Mouse (Mus musculus) central nervous system, embryonic 11.5 days (tissue): Measurements from ENCODE around the gene Tas2r107. TPM values are rescaled to one million over a fixed set of nuclear protein-coding genes. Genes with fewer than 3 reads are reported as not detected.

ENCODE experiments used
- polyA plus RNA-seq: library from polyadenylated mRNA; depleted of rRNA; stranded (reverse); fragments of >200 nt; gene quantifications from 2 replicates; pipeline ENCODE4 v1.2.3, GENCODE M21; 2012; rRNA removed

The Tas2r107 gene
- polyA plus RNA-seq = not detected in 2 replicates

DNA sequence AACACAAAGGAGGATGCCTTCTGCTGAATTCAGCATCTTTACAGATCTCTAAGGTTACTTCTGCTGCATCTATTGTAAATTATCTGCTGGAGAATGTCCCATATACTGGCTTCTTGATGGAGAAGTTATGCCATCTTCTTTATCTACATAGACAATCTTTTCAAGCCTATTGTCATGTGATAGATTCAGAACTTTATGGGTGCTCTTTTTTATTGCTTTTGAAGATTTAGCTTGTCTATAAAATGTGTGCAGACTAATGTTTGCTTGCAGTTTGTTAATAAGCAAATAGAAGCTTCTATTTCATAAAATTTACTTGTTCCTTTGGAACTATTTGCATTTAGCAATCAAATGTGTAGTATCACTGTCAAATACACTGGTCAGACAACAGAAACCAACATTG is at the start of gene Tas2r107:
Tas2r107 (minus strand) TSS at position 101 of the 400 bp plus-strand sequence.

DNA sequence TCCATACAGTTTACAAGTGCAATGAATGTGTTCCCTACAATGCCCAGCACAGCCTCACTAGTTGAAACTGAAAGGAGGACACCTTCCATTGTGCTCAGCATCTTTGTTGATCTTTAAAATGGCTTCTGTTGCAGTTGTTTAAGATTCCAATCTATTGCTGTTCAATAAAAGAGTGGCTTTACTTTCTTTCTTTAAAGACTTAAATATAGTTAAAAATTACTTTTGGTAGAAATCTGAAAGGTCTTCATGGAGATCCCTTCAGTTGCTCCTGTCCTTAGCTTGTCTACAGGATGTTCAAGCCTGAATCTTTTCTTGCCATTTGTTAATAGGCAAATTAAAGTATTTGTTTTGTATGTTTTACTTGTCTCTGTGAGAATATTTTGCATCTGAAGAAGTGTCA is 30.0 kb upstream of the Tas2r107 start, which contains the start of gene Tas2r114:
Tas2r114 (minus strand) TSS at position 101 of the 400 bp plus-strand sequence.

DNA sequence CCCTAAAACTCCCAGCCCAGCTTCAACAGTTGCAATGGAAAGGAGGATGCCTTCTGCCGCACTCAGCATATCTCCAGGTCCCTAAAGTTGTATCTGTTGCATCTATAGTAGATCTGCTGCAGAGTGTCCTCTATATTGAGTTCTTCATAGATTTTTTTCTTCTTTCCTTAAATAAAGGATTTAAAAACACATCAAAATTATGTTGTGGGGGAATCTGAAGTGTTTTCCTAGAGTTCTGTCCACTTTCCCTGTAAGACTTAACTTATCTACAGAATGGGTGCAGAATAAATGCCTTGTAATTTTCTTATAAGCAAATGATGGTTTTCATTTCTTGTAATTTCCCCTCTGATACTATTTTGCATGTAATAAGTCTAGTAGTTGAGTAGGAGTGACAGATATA is 27.4 kb upstream of the Tas2r107 start, which contains the start of gene Tas2r105:
Tas2r105 (minus strand) TSS at position 101 of the 400 bp plus-strand sequence.

DNA sequence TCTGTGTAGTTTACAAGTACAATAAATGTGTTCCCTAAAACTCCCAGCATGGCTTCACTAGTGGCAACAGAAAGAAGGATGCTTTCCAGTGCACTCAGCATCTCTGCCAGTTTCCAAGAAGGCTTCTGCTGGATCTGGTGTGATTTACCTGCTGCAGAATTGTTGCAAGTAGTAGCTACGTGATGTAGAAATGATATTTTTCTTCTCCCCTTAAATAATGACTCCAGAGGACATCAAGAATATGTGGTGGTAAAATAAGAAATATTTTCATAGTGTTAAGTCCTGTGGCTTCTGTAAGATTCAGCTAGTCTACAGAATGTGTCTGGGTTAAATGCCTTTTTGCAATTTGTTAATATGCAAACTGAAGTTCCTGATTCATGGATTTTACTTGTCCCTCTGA is 25.7 kb upstream of the Tas2r107 start, which contains the start of gene Tas2r104:
Tas2r104 (minus strand) TSS at position 101 of the 400 bp plus-strand sequence.

DNA sequence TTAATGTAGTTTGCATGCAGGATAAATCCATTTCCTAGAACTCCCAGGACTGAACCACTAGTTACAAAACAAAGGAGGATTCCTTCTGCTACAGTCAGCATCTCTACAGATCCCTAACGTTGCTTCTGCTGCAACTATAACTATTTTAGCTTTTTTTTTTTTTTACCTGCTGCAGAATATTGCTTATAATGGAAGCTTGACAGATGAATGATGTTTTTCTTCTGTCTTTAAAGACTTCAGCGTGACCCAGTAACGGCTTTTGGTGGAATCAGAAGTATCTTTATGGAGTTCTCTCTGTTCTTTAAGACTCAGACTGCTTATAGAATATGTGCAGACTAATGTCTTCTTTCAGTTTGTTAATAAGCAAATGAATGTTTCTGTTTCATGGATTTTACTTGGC is 18.8 kb upstream of the Tas2r107 start, which contains the start of gene Tas2r106:
Tas2r106 (minus strand) TSS at position 101 of the 400 bp plus-strand sequence.

DNA sequence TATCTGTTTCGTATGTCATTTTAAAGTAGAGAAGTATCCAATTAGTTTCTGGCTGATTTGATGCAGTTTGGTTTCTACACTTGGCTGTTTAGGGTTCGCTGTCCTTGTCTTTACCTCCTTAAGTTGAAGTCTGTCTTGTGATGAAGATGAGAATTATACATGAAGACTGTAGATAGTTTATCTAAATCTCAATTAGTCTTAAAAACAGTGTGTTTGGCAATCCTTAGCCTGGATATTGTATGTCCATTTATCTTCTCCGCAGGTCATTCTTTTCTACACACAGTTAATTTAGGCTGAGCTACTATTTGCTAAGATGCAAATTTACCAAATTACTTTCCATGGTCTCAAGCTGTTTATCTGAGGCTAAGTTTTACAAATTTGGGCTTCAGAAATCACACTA is 29.1 kb downstream of the Tas2r107 start, which contains the start of gene Tas2r130:
Tas2r130 (minus strand) TSS at position 101 of the 400 bp plus-strand sequence.

Other genes starting within 250 kb of the Tas2r107 start
- gene 5430401F13Rik, start 173.7 kb downstream of the Tas2r107 start, polyA plus RNA-seq = not detected in 2 replicates
- not detected in 2 replicates for gene Gm6619, start 173.7 kb downstream of the Tas2r107 start, polyA plus RNA-seq
- gene Tas2r130, start 29.2 kb downstream of the Tas2r107 start, polyA plus RNA-seq = not detected in 2 replicates
- gene Tas2r106, start 18.7 kb upstream of the Tas2r107 start, polyA plus RNA-seq = not detected in 2 replicates
- gene Tas2r104, start 25.6 kb upstream of the Tas2r107 start, polyA plus RNA-seq = not detected in 2 replicates
- not detected in 2 replicates for gene Tas2r105, start 27.3 kb upstream of the Tas2r107 start, polyA plus RNA-seq
- not detected in 2 replicates for gene Tas2r114, start 29.9 kb upstream of the Tas2r107 start, polyA plus RNA-seq